Mouse (Mus musculus) limb, embryonic 14.5 days (tissue): Measurements from ENCODE around the gene Wipf3. TPM values are rescaled to one million over a fixed set of nuclear protein-coding genes. Genes with fewer than 3 reads are reported as not detected.
A peak's percentile ranks its signal among the peaks of the same experiment; 100 is the strongest.

Experiments
- ATAC-seq: fragments of 200-750 bp; cut with Nextera tagmentation; 2 replicates; pipeline ENCODE4 v1.8.0; 2017; ENCODE audit warnings: low read depth, moderate number of reproducible peaks, moderate TSS enrichment; ENCODE audit not compliant: low FRiP score
- DNase-seq: peaks from one replicate; pipeline ENCODE4 v3.0.0-alpha.2; 2015; ENCODE audit warnings: low spot score
- H3K27ac ChIP-seq: fragments of 300-500 bp; sonication (generic); replicated peaks from 2 replicates; pipeline ENCODE4 v1.5.1; 2014; ENCODE audit warnings: low read depth, mild to moderate bottlenecking, low read length, moderate library complexity, mixed read lengths
- H3K27me3 ChIP-seq: fragments of 300-500 bp; sonication (generic); 2 replicates; pipeline ENCODE4 v1.6.1; 2014; ENCODE audit warnings: low read length, mixed read lengths; ENCODE audit not compliant: control insufficient read depth, insufficient read depth
- H3K36me3 ChIP-seq: fragments of 300-500 bp; sonication (generic); 2 replicates; pipeline ENCODE4 v1.6.1; 2014; ENCODE audit warnings: mild to moderate bottlenecking, low read length, moderate library complexity, mixed read lengths; ENCODE audit not compliant: control insufficient read depth, insufficient read depth
- H3K4me1 ChIP-seq: fragments of 300-500 bp; sonication (generic); 2 replicates; pipeline ENCODE4 v1.6.1; 2014; ENCODE audit warnings: antibody characterized with exemption, low read length, mixed read lengths; ENCODE audit not compliant: control insufficient read depth, insufficient read depth
- H3K4me2 ChIP-seq: fragments of 300-500 bp; sonication (generic); replicated peaks from 2 replicates; pipeline ENCODE4 v1.6.1; 2014; ENCODE audit warnings: low read depth, mild to moderate bottlenecking, low read length, moderate library complexity; ENCODE audit not compliant: severe bottlenecking
- H3K4me3 ChIP-seq: fragments of 300-500 bp; sonication (generic); replicated peaks from 2 replicates; pipeline ENCODE4 v1.5.1; 2014; ENCODE audit warnings: low read length
- H3K9ac ChIP-seq: fragments of 300-500 bp; sonication (generic); 2 replicates; pipeline ENCODE4 v1.6.1; 2014; ENCODE audit warnings: mild to moderate bottlenecking, low read depth, low read length, moderate library complexity; ENCODE audit not compliant: severe bottlenecking
- H3K9me3 ChIP-seq: fragments of 300-500 bp; sonication (generic); 2 replicates; pipeline ENCODE4 v1.6.1; 2016; ENCODE audit warnings: low read length; ENCODE audit not compliant: control insufficient read depth
- POLR2A ChIP-seq: fragments of 200-500 bp; IDR thresholded peaks from 2 replicates; pipeline ENCODE4 v1.8.0; 2012; ENCODE audit warnings: inconsistent platforms, mild to moderate bottlenecking, moderate library complexity, borderline replicate concordance; ENCODE audit not compliant: insufficient read depth, insufficient read length; ENCODE audit errors: extremely low read depth
- WGBS: fragments of 180-500 bp; shearing (Covaris S2); extraction: QIAGEN DNeasy Blood & Tissue Kit; methylation state at CpG from one replicate; pipeline ENCODE4 v1.1.7; 2014; 5-methylcytosine and 5-hydroxymethylcytosine counted together
- polyA plus RNA-seq, 2 experiments: library from polyadenylated mRNA; depleted of rRNA in 1 of 2; stranded (reverse) in 1 of 2; unstranded in 1 of 2; fragments of >200 nt; fragmentation: Nextera tagmentation in 1 of 2; extraction: Ambion mirVana in 1 of 2; gene quantifications; 2 replicates each; pipeline versions ENCODE4 v1.2.1 to v1.2.3; 2012 to 2014

Gene Wipf3
- polyA plus RNA-seq (2012; rRNA removed) (5.4 and 5.6 TPM in 2 replicates), polyA plus RNA-seq (2014; fragmentation: Nextera tagmentation; extraction: Ambion mirVana) (1.8 and 2.4 TPM in 2 replicates)

DNA sequence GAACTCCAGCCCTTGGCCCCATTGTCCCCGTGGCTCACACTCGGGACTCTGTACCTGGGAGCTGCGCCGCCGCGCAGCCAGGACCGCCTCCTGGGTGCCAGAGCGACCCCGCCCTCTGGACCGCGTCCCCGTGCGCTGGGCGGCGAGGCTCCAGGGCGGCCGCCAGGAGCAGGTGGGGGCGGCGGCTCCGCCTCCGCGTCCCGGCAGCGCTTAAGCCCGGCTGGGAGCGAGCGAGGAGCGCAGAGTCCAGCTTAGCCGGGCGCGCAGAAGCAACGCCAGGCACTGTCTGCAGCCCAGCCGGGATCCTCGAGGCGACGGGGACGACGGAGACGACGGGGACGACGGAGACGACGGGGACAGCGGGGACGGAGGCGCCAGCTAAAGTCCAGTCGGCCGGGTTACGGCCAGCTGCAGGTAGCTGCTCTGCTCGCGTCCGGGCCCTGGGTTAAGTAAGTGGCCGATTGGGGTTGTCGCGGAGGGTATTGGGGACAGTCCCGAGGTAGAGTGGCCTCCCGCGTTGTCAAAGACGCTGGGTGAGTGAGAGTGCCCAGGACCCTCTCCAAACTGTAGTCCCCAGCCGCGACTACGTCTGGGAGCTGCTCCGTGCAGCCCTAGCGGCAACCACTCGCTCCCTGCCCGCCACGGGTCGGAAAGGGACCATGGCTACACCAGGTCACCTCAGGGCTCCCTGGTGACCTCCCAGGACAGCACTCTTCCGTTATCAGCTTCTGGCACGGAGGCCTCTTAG lies at the start of gene Wipf3:
Wipf3 (plus strand) TSS at position 157 of the 748 bp plus-strand sequence.
- TF ChIP-seq POLR2A = 0 out of 2 replicates have a peak, but pooled peaks have one; percentile 18
- Histone ChIP-seq H3K27ac (no peak within 1 kb of the TSS), H3K4me2 (peak within 1 kb of the TSS; percentile 98), H3K4me3 (peak within 1 kb of the TSS; percentile 53), H3K9me3 (no peaks in the 10 kb centered on the region), H3K9ac (peak within 1 kb of the TSS; percentile 58), H3K4me1 (peaks cover 12% of the 10 kb centered on the region; the same call in 1 of the 2 replicates), H3K36me3 (no peaks in the 10 kb centered on the region), H3K27me3 (peaks cover 31% of the 10 kb centered on the region; the same call in 1 of the 2 replicates)
- under 1% methylated on average over 61 of the region's 71 CpGs for WGBS
- ATAC-seq (peak; percentile 79), DNase-seq (peak; percentile 33)

DNA sequence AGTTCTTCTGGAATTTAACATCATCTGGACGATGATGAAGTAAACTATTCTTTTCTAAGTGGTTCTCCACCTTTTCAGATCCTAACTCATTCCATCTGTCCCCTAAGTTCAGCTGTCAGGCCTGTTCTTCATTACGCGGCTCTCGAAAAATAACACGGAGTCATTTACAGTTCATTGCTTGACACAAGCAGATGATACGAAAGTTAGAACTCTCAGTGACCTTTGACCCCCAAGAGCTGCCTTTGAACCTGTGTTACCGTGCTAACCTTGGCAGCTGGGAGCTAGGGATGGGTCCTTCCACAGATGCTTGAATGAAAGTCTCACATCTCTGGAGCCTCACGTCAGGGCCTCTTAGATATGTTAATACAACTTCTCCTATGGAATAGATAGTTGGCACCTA lies 46.8 kb upstream of the Wipf3 start:
- no peaks in the 10 kb centered on the region for H3K27me3 ChIP-seq
- DNase-seq = peak; percentile 31

DNA sequence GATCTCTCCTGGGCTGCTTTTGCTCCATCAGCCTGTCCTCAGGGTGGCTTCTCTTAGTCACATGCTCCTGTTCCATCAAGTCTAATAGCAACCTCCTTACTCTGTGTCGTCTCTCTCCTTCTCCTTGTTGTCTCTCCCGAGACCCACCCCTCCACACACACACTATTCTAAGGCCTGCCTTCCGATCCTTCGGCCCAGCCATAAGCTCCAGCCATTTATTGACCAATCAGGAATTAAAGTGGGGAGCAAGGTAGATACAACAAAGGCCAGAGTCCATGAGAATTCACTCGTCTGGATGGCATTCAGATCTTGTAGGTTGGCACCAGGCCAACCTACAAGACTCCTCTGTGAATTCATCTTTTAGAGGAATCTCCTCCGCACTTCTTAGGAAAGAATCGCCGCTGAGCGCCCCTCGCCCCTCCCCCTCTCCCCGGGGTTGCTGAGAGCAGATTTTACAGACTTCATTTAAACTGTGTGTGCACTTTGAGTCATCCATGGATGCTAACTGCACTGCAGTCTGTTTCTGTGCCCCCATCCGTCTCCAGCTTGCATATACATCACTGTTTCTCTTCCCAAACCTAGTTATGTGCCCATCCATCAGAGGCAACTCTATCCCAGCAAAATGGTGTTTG lies 45.4 kb upstream of the Wipf3 start:
- DNase-seq = no peak
- Histone ChIP-seq H3K27me3 (no peaks in the 10 kb centered on the region), H3K4me1 (peaks cover 35% of the 10 kb centered on the region), H3K4me2 (no peak overlapping the region), H3K36me3 (no peaks in the 10 kb centered on the region), H3K27ac (no peak overlapping the region), H3K9ac (no peak overlapping the region), H3K4me3 (no peak overlapping the region), H3K9me3 (no peaks in the 10 kb centered on the region)
- ATAC-seq = no peak
- 45% methylated on average over 12 of the region's 12 CpGs for WGBS
- no peak for TF ChIP-seq POLR2A

More for the DNA sequence above, 46.8 kb upstream of the Wipf3 start:
- no peak for TF ChIP-seq POLR2A
- H3K9ac ChIP-seq = no peak overlapping the region
- no peaks in the 10 kb centered on the region for H3K36me3 ChIP-seq
- H3K27ac ChIP-seq = no peak overlapping the region
- peaks cover 23% of the 10 kb centered on the region for H3K4me1 ChIP-seq
- no peak overlapping the region for H3K4me3 ChIP-seq
- ATAC-seq = peak; percentile 30; the same call in 1 of the 2 replicates
- no peaks in the 10 kb centered on the region for H3K9me3 ChIP-seq
- H3K4me2 ChIP-seq = no peak overlapping the region
- WGBS = 18% methylated on average over 8 of the region's 8 CpGs

DNA sequence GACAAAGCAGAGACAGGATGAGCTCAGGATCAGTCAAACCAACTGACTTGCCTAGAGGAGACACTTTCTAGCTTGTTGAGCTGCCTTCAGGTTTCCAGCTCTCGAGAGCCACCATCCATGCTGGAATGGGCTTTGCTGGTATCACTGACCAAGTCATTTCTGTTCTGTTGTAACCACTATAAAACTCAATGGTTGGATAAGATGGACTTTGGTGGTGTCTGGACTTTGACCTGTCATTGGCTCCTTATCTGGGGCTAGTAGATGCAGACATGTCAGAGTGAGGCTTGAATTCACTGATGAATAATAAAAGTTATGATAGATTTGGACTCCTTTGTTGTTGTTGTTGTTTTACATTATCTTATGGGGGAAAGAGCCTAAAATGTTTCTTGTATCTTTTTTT lies 44.6 kb upstream of the Wipf3 start:
- Histone ChIP-seq H3K27me3 (no peaks in the 10 kb centered on the region), H3K36me3 (no peaks in the 10 kb centered on the region), H3K9me3 (no peaks in the 10 kb centered on the region), H3K4me2 (no peak overlapping the region), H3K9ac (no peak overlapping the region), H3K27ac (no peak overlapping the region), H3K4me3 (no peak overlapping the region), H3K4me1 (peaks cover 37% of the 10 kb centered on the region)
- 86% methylated on average over 1 of the region's 1 CpGs for WGBS
- no peak for DNase-seq
- no peak for ATAC-seq
- no peak for TF ChIP-seq POLR2A

DNA sequence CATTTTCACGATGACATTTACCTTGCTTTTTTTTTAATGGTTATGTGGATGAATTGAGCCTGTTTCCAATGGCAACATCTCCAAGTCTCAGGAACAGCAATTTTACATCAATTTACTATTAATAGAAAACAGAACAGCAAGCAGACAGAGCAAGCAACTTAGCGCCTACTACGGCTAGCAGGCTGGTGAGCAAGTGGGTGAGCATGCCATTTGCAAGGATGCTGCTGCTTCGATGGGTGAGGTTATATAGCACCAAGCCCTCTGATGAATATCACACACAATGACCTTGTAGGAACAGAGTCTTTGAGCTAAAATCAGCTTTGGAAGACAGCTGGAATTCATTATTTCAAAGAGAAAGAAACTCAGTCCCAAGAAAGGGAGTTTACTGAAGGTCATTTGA lies 43.0 kb upstream of the Wipf3 start:
- no peak overlapping the region for H3K4me2 ChIP-seq
- H3K9ac ChIP-seq = no peak overlapping the region
- no peak overlapping the region for H3K4me3 ChIP-seq
- H3K27me3 ChIP-seq = no peaks in the 10 kb centered on the region
- H3K36me3 ChIP-seq = no peaks in the 10 kb centered on the region
- peak overlapping the region; percentile 65; the same call in 1 of the 2 replicates for H3K27ac ChIP-seq
- WGBS = 16% methylated on average over 4 of the region's 4 CpGs
- no peaks in the 10 kb centered on the region for H3K9me3 ChIP-seq
- no peak for TF ChIP-seq POLR2A
- H3K4me1 ChIP-seq = peaks cover 37% of the 10 kb centered on the region
- DNase-seq (no peak), ATAC-seq (no peak)
